Mouse (Mus musculus) thymus, postnatal 36 days (tissue): ENCODE data around the gene Skida1.

ENCODE experiments used
- DNase-seq, 2 experiments: peaks; one replicate each; pipeline ENCODE4 v3.0.0; 2022; ENCODE audit warnings: mixed read lengths in 2 of 2

The Skida1 gene

GRCm38 (mm10) chr2:18055016-18055928 is 6.4 kb upstream of the Skida1 start, which contains the start of gene Mllt10:
TSS of gene Mllt10 (plus strand) at chr2:18055237.
- DNase-seq, result no peak

GRCm38 (mm10) chr2:18053951-18054530 is 5.2 kb upstream of the Skida1 start:
- no peak for DNase-seq

GRCm38 (mm10) chr2:18053243-18053950 is 4.5 kb upstream of the Skida1 start:
- no peak for DNase-seq

GRCm38 (mm10) chr2:18052581-18052980 is 3.7 kb upstream of the Skida1 start:
- no peak for DNase-seq

- no peak for DNase-seq
Observed at GRCm38 (mm10) chr2:18051831-18052170, 3.0 kb upstream of the Skida1 start.

GRCm38 (mm10) chr2:18051026-18051830 is 2.4 kb upstream of the Skida1 start:
- no peak for DNase-seq

- DNase-seq, result no peak
Observed at GRCm38 (mm10) chr2:18050541-18050985, 1.7 kb upstream of the Skida1 start.

GRCm38 (mm10) chr2:18050018-18050417 is 1.2 kb upstream of the Skida1 start:
- no peak for DNase-seq

- no peak for DNase-seq
Observed at GRCm38 (mm10) chr2:18049279-18049821, 499 bp upstream of the Skida1 start.

GRCm38 (mm10) chr2:18047646-18048452 is 1.0 kb downstream of the Skida1 start:
- DNase-seq, result peak; percentile 53 to 59

- DNase-seq, result peak; percentile 59 to 70
Observed at GRCm38 (mm10) chr2:18046758-18047645, 1.8 kb downstream of the Skida1 start.

- no peak for DNase-seq
Observed at GRCm38 (mm10) chr2:18046186-18046585, 2.7 kb downstream of the Skida1 start.

GRCm38 (mm10) chr2:18045781-18046181 is 3.1 kb downstream of the Skida1 start:
- DNase-seq, result no peak

GRCm38 (mm10) chr2:18045143-18045780 is 3.6 kb downstream of the Skida1 start:
- DNase-seq, result no peak

- DNase-seq, result no peak
Observed at GRCm38 (mm10) chr2:18041199-18041885, 7.5 kb downstream of the Skida1 start.

GRCm38 (mm10) chr2:18040347-18041160 is 8.3 kb downstream of the Skida1 start:
- DNase-seq, result no peak

- DNase-seq, result no peak
Observed at GRCm38 (mm10) chr2:18039566-18040290, 9.1 kb downstream of the Skida1 start.
